Mouse (Mus musculus) megakaryocyte, embryonic 14.5 days (primary cell): Measurements from ENCODE around the gene Akip1.

Source experiments
- FLI1 ChIP-seq: IDR thresholded peaks from 2 replicates; pipeline ENCODE4 v1.6.1; 2012; ENCODE audit warnings: low read length, inconsistent platforms, mixed read lengths
- GATA1 ChIP-seq: IDR thresholded peaks from 3 replicates; pipeline ENCODE4 v1.6.1; 2012; ENCODE audit warnings: mixed read lengths, low read length, inconsistent platforms, borderline replicate concordance

GRCm38 (mm10) chr7:109654871-109655270 is 48.6 kb upstream of the Akip1 start:
- TF ChIP-seq GATA1 (no peak), FLI1 (no peak)
